Mouse (Mus musculus): ENCODE results near the gene Mgam.

- TF ChIP-seq CTCF (IDR thresholded peaks at IDR 0.05; ENCODE audit: control insufficient read depth, insufficient read depth, insufficient replicate concordance, low read depth, low read length) (no peak), POLR2A (IDR thresholded peaks at IDR 0.05; ENCODE audit: control insufficient read depth, low read depth, low read length) (no peak)
Observed at GRCm38 (mm10) chr6:40650953-40651352, 22.3 kb downstream of the Mgam start.

Data from testis, adult 2 months (tissue).